Mouse (Mus musculus) liver, postnatal 0 days (tissue): ENCODE data around the gene Sgpp1.

Source experiments
- CTCF ChIP-seq: sonication (generic); IDR thresholded peaks from 2 replicates; pipeline ENCODE4 v1.5.1; 2016; ENCODE audit warnings: antibody characterized with exemption, low read depth
- EP300 ChIP-seq: IDR thresholded peaks from 2 replicates; pipeline ENCODE4 v1.6.1; 2016; ENCODE audit warnings: antibody characterized with exemption, low read depth, mild to moderate bottlenecking

- TF ChIP-seq CTCF: no peak
- TF ChIP-seq EP300: no peak
Measured at GRCm38 (mm10) chr12:75726349-75726861, 9.1 kb downstream of the Sgpp1 start.
